Mouse (Mus musculus): ENCODE results near the gene Ubac2.

DNA sequence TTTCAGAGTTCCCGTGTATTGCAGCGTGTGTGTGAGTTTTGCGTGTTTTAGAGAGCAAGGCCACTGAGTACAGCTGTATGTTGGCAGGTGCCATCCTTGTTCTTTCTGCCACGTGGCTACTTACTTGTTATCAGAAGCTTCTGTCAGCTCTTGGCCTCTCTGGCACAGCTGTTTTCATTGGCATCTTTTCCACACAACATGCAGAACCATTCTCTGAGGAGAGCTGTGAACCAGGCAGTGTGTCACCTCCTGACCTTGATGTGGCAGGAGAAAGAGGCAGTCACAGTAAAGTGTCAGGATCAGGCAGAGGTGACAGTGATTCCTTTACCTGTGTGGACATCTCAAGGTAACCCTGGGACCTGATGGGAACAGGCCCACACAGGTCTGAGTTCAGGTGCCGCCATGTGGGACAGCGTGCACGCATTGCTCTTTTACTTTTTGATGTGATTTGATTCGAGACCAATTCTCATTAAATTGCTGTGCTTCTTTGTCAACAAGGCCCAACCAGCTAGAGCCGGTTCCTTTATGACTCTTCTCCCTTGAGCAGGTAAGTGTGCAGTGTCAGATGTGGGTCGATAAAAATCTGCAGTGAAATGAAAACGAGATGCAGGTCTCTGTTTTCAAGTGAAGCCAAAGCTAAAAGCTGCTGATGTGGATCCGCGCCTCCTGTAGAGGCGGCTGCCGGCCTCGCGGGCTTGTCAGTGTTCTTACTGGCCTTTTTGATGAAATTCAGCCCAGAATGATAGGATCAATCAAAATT is 122.1 kb downstream of the Ubac2 start:
- TF ChIP-seq MXI1 (IDR thresholded peaks at IDR 0.05; ENCODE audit: low read depth, low read length), result no peak
- TF ChIP-seq EP300 (IDR thresholded peaks at IDR 0.05; ENCODE audit: low read length), result no peak
- no peak for TF ChIP-seq NELFE (IDR thresholded peaks at IDR 0.05; ENCODE audit: low read depth, low read length)

All from CH12.LX (cell line).